ENCODE assay signal across 16 mouse cellular contexts in the genomic region with DNA sequence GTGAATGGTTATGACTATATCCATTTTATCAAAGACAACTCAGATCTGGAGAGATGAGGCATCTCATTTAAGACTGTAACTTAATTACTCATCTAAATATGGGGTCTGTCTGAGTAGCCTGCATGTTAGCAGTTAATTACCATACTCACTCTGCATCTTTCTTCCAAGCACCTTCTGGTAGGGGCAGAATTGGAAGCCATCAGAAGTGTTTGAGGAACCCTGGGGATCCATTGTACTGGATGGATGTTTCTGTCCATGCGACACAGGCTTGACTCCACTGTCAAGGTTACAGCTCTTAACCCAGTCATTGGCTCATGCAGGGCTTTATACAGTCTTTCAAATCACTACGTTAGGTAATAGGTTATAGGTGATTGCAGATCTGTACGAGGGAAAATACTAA.
"Had no signal": no experiment of that assay in that cellular context is flagged by ENCODE, and none has a peak within 500 bp of the region (broad histone marks: within the 10 kb centered on the region; RNA-seq: fewer than 3 reads in every experiment).

No protein-coding gene starts in this region.

- ATAC-seq: lung, postnatal 0 days had no signal

- H3K27ac ChIP-seq: left cerebral cortex, adult 2 months; limb, embryonic 10.5 days; liver, embryonic 15.5 days; midbrain, embryonic 10.5 days; stomach, embryonic 15.5 days had no signal

- H3K9ac ChIP-seq: liver, embryonic 15.5 days; neural tube, embryonic 12.5 days; stomach, embryonic 15.5 days had no signal

- H3K27me3 ChIP-seq: liver, embryonic 15.5 days; neural tube, embryonic 12.5 days; stomach, embryonic 15.5 days had no signal

- H3K4me3 ChIP-seq: left cerebral cortex, adult 2 months; limb, embryonic 10.5 days; liver, embryonic 15.5 days; midbrain, embryonic 10.5 days; myocyte; neural tube, embryonic 12.5 days; stomach, embryonic 15.5 days had no signal

- H3K4me2 ChIP-seq: liver, embryonic 11.5 days; liver, embryonic 15.5 days; neural tube, embryonic 12.5 days; stomach, embryonic 15.5 days had no signal

- H3K4me1 ChIP-seq: liver, embryonic 15.5 days had no signal

- H3K9me3 ChIP-seq: limb, embryonic 10.5 days; liver, embryonic 15.5 days; midbrain, embryonic 10.5 days; neural tube, embryonic 12.5 days; stomach, embryonic 15.5 days had no signal

- H3K36me3 ChIP-seq: liver, embryonic 15.5 days; neural tube, embryonic 12.5 days; stomach, embryonic 15.5 days had no signal

- DNase-seq: kidney, postnatal 25 days; lung, adult 2 months; lung, postnatal 4 days; midbrain, embryonic 14.5 days; right cerebral cortex, postnatal 14 days; thymus, adult 2 months; thymus, postnatal 25 days had no signal
